Mouse (Mus musculus) CH12.LX (cell line): ENCODE measurements around the gene Bub1.

Source experiments
- CTCF ChIP-seq, 2 experiments: IDR thresholded peaks in 1 of 2; conservative IDR thresholded peaks in 1 of 2; 2 replicates each; pipeline ENCODE4 v1.5.1; 2011 to 2012; ENCODE audit warnings: low read depth in 2 of 2, low read length in 2 of 2, improper control_type of control experiment in 1 of 2, inconsistent platforms in 1 of 2, mild to moderate bottlenecking in 1 of 2, moderate library complexity in 1 of 2
- POLR2A ChIP-seq: IDR thresholded peaks from 2 replicates; pipeline ENCODE4 v1.6.1; 2011; ENCODE audit warnings: low read depth, mild to moderate bottlenecking, improper control_type of control experiment, low read length
- USF2 ChIP-seq: conservative IDR thresholded peaks from 2 replicates; pipeline ENCODE4 v1.6.1; 2011; ENCODE audit warnings: low read depth, low read length, improper control_type of control experiment

DNA sequence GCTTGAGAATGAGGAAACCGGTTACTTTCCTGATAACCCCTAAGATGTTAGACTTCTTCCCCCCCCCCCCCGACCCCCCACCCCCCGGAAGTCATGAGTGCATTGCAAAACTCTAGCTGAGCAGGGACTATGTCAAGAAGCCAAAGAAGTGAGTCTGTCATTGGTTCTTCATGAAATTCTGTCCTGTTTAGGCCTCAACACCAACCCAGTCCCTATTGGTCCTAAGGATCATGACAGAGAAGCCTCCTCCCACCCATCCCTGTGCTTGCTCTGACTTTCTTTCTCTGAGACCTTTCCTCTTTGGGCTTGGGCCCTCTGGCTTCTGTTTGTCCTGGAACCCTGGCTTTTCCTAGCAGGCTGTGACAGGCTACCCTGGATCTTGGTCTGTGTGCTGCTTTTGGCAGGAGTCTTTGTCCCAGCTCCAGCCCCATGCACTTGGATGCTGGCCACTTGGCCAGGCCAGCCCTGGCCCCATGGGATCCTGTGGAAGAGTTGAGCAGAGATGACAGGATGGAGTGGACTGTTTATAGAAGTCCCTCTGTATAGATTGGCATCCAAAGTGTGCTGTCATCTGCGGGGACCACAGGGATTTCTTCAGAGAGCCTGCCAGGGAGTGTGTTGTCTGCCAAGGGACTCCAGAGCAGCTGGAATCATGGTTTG lies 22.8 kb upstream of the Bub1 start:
- no peak for TF ChIP-seq POLR2A
- no peak for TF ChIP-seq USF2
- TF ChIP-seq CTCF (conservative IDR thresholded peaks at IDR 0.05 in 1 of 2, IDR thresholded peaks at IDR 0.05 in 1 of 2; ENCODE audit: low read depth in 2 of 2, low read length in 2 of 2) = no peak
